Mouse (Mus musculus): ENCODE data around the gene Sh2d3c. TPM values are rescaled to one million over a fixed set of nuclear protein-coding genes. Genes with fewer than 3 reads are reported as not detected.
A peak's percentile ranks its signal among the peaks of the same experiment; 100 is the strongest.

Gene Sh2d3c
- polyA plus RNA-seq, 1 experiment from 2014 or later: 41.1 TPM

DNA sequence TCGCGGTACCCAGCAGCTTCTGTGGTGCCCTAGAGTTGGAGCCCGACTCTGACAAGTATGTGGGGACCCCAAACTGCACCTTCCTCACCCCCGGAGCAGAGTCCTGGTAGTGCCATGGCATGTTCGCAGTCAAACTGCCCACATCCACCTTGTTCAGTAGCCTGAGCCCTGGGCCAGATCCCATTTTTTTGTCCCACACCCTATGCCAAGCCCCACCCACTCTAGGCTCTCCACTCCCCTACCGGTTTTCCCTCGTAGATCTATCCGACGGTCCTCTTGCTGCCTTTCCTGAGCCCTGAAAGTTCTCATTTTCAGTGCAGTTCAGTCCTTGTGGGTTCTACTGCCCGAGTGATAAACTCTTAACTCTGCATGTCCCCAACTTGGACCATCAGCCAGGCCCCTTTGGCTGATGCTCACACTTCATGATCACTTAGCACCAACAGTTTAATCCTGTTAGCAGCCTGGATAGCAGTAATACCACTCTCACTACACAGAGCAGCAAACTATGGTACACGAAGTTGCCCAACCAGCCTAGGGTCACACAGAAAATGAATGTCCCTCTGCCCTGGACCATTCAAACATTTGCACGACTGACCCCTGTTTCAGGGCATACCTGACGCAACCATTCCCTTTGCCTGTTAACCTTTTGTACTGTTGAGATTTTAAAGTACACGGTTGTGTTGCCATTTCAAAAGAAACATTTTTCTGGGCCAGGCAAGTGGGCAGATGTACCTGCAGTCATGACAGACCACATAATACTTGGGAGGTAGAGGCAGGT lies 19.7 kb upstream of the Sh2d3c start:
- Histone ChIP-seq H3K4me2 (replicated peaks) (no peak overlapping the region), H3K27ac (replicated peaks) (no peak overlapping the region), H3K27me3 (no peaks in the 10 kb centered on the region), H3K4me3 (no peak overlapping the region), H3K9ac (replicated peaks) (no peak overlapping the region), H3K36me3 (peaks cover 37% of the 10 kb centered on the region), H3K4me1 (no peaks in the 10 kb centered on the region), H3K9me3 (no peaks in the 10 kb centered on the region)
- no peak for ATAC-seq (ENCODE audit: low FRiP score, low read depth)
- 88% methylated on average over 14 of the region's 14 CpGs for WGBS

DNA sequence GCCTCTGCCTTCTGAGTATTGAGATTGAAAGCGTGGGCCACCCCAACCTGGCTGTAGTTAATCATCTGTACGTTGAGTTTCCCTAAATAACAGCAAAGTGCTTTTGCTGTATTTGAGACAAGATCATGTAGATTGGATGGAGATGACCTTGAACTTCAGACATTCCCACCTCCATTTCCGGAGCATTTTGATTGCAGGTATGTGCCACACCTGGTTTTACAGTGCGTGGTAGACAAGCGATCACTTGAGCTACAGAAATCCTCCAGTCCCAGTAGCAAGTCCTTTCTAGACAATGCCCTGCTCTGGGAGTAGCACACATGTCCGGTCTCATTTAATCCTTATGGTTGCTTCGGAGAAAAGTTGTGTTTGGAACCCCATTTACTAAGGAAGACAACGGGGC lies 17.8 kb upstream of the Sh2d3c start:
- Histone ChIP-seq H3K9me3 (no peaks in the 10 kb centered on the region), H3K36me3 (peaks cover 56% of the 10 kb centered on the region), H3K27me3 (no peaks in the 10 kb centered on the region), H3K9ac (replicated peaks) (no peak overlapping the region), H3K27ac (replicated peaks) (no peak overlapping the region), H3K4me2 (replicated peaks) (no peak overlapping the region), H3K4me3 (no peak overlapping the region), H3K4me1 (no peaks in the 10 kb centered on the region)
- 96% methylated on average over 8 of the region's 8 CpGs for WGBS
- no peak for ATAC-seq (ENCODE audit: low FRiP score, low read depth)

DNA sequence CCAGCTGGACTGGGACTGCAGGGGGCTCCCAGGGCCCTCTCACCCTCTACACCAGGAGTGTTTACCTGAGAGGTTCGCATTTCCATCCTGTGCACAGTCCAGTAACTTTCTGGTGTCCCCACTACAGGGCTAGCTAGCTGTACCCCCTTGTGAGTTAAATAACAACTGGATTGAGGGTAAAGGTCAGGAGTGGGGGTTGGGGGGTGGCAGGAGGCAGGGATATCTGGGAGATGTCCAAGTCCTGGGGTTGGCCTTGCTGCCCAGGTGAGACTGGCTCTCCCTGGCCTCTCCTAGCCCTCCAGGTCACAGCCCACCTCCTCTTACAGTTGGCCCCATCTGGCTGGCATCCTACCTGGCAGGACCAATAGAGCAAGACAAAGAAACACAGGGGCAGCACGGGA lies 16.8 kb upstream of the Sh2d3c start, which contains the start of gene Fpgs:
Fpgs (minus strand) TSS at position 125 of the 401 bp plus-strand sequence.
- Histone ChIP-seq H3K27me3 (no peaks in the 10 kb centered on the region), H3K36me3 (peaks cover 66% of the 10 kb centered on the region), H3K4me2 (replicated peaks) (no peak within 1 kb of the TSS), H3K4me3 (no peak within 1 kb of the TSS), H3K9ac (replicated peaks) (no peak within 1 kb of the TSS), H3K4me1 (no peaks in the 10 kb centered on the region), H3K27ac (replicated peaks) (no peak within 1 kb of the TSS), H3K9me3 (no peaks in the 10 kb centered on the region)
- WGBS: 89% methylated on average over 2 of the region's 2 CpGs
- no peak for ATAC-seq (ENCODE audit: low FRiP score, low read depth)

DNA sequence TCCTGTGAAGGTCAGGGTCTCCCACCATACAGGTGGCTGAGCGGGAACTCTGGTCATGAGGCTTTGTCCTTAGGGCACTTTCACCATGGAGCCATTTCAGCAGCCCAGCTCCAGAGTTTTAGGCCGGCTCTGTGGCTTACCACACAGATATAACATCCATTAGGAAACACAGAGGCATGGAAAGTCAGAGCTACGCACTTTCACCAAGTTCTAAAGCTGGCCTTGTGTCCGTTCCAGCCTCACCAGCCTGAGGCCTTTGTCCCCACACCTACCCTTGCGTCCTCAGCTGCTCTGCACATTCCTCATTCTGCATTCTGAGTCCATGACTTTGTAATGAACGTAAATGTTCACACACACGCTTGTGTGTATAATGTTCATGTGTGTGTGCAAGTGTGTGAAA lies 15.8 kb upstream of the Sh2d3c start:
- H3K4me3 ChIP-seq: no peak overlapping the region
- H3K9ac ChIP-seq (replicated peaks): no peak overlapping the region
- no peak overlapping the region for H3K27ac ChIP-seq (replicated peaks)
- peaks cover 76% of the 10 kb centered on the region for H3K36me3 ChIP-seq
- no peak overlapping the region for H3K4me2 ChIP-seq (replicated peaks)
- H3K4me1 ChIP-seq: no peaks in the 10 kb centered on the region
- no peak for ATAC-seq (ENCODE audit: low FRiP score, low read depth)
- H3K9me3 ChIP-seq: no peaks in the 10 kb centered on the region
- WGBS: 93% methylated on average over 7 of the region's 7 CpGs
- no peaks in the 10 kb centered on the region for H3K27me3 ChIP-seq

DNA sequence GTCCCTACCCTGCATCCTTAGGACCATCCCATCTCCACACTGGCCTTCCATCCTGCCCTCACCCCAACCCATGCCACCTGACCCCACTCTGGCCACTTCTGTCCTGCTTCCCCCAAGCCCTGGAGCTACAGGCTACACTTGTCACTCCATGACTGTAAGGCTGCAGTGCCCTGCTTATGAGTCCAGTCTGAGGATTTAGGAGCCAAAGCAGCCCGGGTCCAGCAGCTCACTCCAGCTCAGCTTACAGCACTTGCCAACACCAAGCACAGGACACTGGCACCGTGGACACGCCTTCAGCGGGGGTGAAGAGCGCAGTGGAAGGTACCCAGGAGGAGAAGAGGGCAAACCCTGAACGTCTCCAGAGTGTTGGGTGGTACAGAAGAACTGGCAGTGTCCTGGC lies 13.9 kb upstream of the Sh2d3c start:
- Histone ChIP-seq H3K27ac (replicated peaks) (no peak overlapping the region), H3K36me3 (peaks cover 83% of the 10 kb centered on the region), H3K4me2 (replicated peaks) (no peak overlapping the region), H3K4me3 (no peak overlapping the region), H3K9ac (replicated peaks) (no peak overlapping the region), H3K9me3 (no peaks in the 10 kb centered on the region), H3K4me1 (peaks cover 10% of the 10 kb centered on the region), H3K27me3 (no peaks in the 10 kb centered on the region)
- 95% methylated on average over 6 of the region's 6 CpGs for WGBS
- no peak for ATAC-seq (ENCODE audit: low FRiP score, low read depth)

DNA sequence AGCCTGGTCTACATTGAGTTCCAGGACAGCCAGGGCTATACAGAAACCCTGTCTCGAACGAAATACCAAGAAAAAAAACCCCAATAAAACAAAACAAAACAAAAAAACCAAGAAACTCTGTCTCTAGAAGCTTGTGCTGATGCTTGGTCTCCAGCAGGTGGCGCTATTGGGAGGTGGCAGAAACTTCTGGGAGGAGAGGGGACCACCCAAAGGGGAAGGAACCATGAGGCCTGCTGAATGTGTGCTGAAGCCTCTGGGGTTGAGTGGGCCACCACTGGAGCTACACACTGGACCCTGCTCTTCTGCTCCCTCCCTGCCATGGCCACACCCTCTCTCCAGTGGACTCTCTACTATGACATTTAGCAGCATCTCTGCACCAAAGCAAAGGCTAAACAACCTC lies 12.2 kb upstream of the Sh2d3c start:
- Histone ChIP-seq H3K4me2 (replicated peaks) (no peak overlapping the region), H3K36me3 (peaks cover 71% of the 10 kb centered on the region), H3K9me3 (no peaks in the 10 kb centered on the region), H3K4me3 (no peak overlapping the region), H3K27ac (replicated peaks) (no peak overlapping the region), H3K27me3 (no peaks in the 10 kb centered on the region), H3K4me1 (peaks cover 11% of the 10 kb centered on the region), H3K9ac (replicated peaks) (no peak overlapping the region)
- no peak for ATAC-seq (ENCODE audit: low FRiP score, low read depth)
- WGBS: 46% methylated on average over 3 of the region's 3 CpGs

DNA sequence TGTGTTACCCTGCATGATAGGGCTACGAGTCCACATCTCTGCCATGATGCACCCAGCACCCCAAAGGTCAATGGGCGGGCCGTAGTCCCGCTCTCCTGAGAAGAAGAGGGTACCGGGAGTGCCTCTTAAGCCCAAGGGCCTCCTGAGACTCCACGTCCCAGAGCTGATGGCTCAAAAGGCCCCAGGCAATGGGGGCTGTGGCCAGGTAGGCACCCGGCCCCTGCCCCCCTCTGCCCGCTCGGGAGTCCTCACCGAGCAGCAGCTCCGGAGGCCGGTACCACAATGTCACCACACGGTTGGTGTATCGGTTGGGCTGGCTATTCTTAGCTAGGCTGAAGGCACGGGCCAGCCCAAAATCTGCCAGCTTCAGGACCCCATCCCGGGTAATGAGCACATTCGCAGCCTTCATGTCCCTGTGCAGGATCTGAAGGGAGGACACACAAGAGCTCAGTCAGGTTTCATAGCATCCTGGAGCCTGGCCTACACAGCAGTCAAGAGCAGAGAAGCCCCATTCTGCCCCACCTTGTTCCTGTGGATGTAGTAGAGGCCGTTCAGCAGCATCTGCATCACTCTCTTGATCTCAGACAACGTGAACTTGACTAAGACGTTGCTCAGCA lies 11.2 kb upstream of the Sh2d3c start:
- 94% methylated on average over 20 of the region's 20 CpGs for WGBS
- peaks cover 17% of the 10 kb centered on the region for H3K4me1 ChIP-seq
- ATAC-seq (ENCODE audit: low FRiP score, low read depth): no peak

DNA sequence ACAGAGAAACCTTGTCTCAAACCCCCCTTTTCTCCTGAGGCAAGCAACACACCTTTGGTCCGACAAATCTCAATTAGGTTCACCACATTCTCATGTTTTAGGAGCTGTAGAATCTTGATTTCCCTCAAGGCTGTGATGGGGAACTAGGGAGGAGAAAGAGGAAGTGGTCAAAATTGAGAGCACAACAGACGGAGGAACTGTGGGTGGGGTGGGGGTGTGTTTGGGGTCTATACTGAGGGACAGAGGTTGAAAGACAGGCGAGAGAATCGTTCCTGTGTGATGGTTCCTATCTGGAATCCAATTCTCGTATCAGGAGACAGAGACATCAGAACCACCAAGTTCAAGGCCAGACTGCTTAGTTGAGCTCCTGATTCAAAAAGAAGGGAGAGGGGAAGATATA lies 10.4 kb upstream of the Sh2d3c start:
- no peak for ATAC-seq (ENCODE audit: low FRiP score, low read depth)
- Histone ChIP-seq H3K4me2 (replicated peaks) (no peak overlapping the region), H3K9ac (replicated peaks) (no peak overlapping the region), H3K36me3 (peaks cover 53% of the 10 kb centered on the region), H3K27ac (replicated peaks) (no peak overlapping the region), H3K9me3 (no peaks in the 10 kb centered on the region), H3K4me1 (peaks cover 17% of the 10 kb centered on the region), H3K27me3 (no peaks in the 10 kb centered on the region), H3K4me3 (no peak overlapping the region)
- WGBS: 86% methylated on average over 5 of the region's 5 CpGs

More for the DNA sequence above, 11.2 kb upstream of the Sh2d3c start:
- Histone ChIP-seq H3K27me3 (no peaks in the 10 kb centered on the region), H3K9me3 (no peaks in the 10 kb centered on the region), H3K4me2 (replicated peaks) (no peak overlapping the region), H3K9ac (replicated peaks) (no peak overlapping the region), H3K27ac (replicated peaks) (no peak overlapping the region), H3K4me3 (no peak overlapping the region), H3K36me3 (peaks cover 61% of the 10 kb centered on the region)

DNA sequence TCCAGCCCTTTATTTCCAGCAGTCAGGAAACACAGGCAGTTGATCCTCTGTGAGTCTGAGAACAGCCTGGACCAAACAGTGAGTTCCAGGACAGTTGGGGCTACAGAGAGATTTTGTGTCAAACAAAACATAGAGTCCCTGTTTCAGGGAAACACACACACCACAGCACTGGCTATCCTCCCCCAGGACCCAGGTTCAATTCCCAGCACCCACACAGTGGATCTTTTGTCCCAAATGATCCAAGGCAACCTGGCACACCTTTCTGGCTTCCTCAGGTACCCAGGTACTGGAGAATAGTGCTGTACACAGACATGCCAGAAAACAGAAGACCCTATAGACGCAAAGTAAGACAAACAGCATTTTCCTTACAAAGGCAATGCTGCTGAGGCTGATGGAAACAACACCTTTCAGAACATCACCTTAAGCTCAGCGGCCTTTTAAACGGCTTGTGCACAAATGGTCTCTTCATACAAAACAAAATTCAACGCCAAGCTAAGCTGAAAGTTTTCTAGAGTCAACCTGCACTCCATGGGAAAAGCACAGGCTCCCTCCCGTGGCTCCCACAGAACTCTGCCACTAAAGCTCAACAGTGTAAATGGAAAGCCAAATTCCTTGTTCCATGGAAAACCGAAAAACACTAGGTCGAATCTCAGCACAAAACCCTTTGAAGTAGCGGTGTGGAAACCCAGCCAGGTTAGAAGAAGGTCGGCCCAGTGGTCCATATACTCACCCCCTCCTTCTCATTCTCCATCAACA lies 9.4 kb upstream of the Sh2d3c start:
- Histone ChIP-seq H3K27me3 (no peaks in the 10 kb centered on the region), H3K9me3 (no peaks in the 10 kb centered on the region), H3K4me2 (replicated peaks) (peak overlapping the region; percentile 99), H3K4me1 (peaks cover 17% of the 10 kb centered on the region), H3K27ac (replicated peaks) (peak overlapping the region; percentile 98; the same call in 1 of the 2 replicates), H3K36me3 (peaks cover 42% of the 10 kb centered on the region), H3K4me3 (peak overlapping the region; percentile 95), H3K9ac (replicated peaks) (peak overlapping the region; percentile 84)
- no peak for ATAC-seq (ENCODE audit: low FRiP score, low read depth)
- WGBS: 33% methylated on average over 9 of the region's 9 CpGs

DNA sequence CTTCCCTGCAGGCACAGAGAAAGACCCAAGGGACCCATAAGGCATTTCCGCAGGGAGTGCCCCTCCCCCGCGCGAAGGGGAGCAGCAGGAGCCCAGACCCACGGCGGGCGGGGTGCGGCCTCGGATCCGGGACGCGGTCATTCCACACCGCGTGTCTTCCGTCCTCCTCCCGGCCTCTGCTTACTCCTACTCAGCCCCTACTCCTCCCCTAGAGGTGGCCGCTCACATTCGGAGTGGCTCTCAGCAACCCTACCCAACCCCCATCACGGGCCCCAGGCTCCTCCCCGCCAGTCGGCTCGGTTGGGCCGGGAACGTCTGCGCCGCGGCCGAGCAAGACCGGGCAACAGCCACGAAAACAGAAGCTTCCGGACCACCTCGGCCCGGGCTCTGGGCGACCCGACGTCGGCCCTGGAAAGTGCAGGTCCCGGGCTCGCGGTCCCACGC lies 8.7 kb upstream of the Sh2d3c start:
- under 1% methylated on average over 41 of the region's 41 CpGs for WGBS
- peaks cover 36% of the 10 kb centered on the region for H3K36me3 ChIP-seq
- peak overlapping the region; percentile 98 for H3K27ac ChIP-seq (replicated peaks)
- H3K27me3 ChIP-seq: no peaks in the 10 kb centered on the region
- H3K9ac ChIP-seq (replicated peaks): peak overlapping the region; percentile 84
- peak overlapping the region; percentile 99 for H3K4me2 ChIP-seq (replicated peaks)
- H3K4me3 ChIP-seq: peak overlapping the region; percentile 95
- ATAC-seq (ENCODE audit: low FRiP score, low read depth): peak; percentile 38
- H3K9me3 ChIP-seq: no peaks in the 10 kb centered on the region
- H3K4me1 ChIP-seq: peaks cover 17% of the 10 kb centered on the region

DNA sequence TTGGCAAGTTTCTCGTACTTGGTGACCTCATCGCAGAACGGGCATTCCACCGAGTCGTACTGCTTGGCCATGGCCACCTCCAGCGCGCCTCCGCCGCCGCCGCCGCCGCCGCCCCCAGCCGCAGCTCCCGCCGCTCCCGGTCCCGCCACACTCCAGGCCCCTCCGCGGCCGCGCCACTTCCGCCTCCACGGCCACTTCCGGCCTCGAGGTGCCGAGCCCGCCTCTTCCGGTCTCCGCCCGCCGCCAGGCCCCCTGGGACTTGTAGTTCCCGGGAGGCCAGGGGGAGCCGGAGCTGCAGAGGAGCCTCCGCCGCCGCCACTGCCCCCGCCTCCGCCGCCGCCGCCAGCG lies 8.3 kb upstream of the Sh2d3c start:
- Histone ChIP-seq H3K4me3 (peak overlapping the region; percentile 95), H3K9ac (replicated peaks) (peak overlapping the region; percentile 84), H3K4me1 (peaks cover 17% of the 10 kb centered on the region), H3K9me3 (no peaks in the 10 kb centered on the region), H3K36me3 (peaks cover 31% of the 10 kb centered on the region), H3K27ac (replicated peaks) (peak overlapping the region; percentile 98), H3K27me3 (no peaks in the 10 kb centered on the region), H3K4me2 (replicated peaks) (peak overlapping the region; percentile 99)
- WGBS: 0% methylated on average over 27 of the region's 44 CpGs
- peak; percentile 85 for ATAC-seq (ENCODE audit: low FRiP score, low read depth)
